Mouse (Mus musculus): ENCODE data around the gene Casp7. TPM values are rescaled to one million over a fixed set of nuclear protein-coding genes. Genes with fewer than 3 reads are reported as not detected.
A peak's percentile ranks its signal among the peaks of the same experiment; 100 is the strongest.
"Not testable (repeated sequence)": the region's sequence is repeated elsewhere in the genome, so short reads cannot be mapped to it uniquely, and the experiment has no call there.

Gene Casp7
- total RNA-seq, 2 experiments from 2014 or later = 3.5 to 3.8 TPM

DNA sequence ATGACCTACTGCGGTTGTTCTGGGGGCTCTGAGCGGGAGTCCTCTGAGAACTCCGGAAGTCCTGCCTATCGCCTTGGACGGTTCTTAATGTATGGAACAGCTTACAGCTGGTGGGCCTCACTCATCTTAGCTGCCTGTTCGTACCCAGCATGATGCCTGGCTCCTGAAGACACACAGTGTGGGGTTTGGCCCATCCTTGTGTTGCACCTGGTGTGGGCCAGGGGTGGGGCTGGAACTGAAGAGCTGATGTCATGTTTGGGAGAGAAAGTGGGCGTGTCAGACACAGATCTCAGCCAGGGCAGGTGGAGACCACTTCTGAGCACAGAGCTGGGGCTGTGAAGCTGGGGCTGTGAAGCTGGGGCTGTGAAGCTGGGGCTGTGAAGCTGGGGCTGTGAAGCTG lies 16.6 kb upstream of the Casp7 start:
- no peak for DNase-seq (ENCODE audit: low spot score in 2 of 2)
- intact Hi-C loops (cut with DNase I) = no loop called here

DNA sequence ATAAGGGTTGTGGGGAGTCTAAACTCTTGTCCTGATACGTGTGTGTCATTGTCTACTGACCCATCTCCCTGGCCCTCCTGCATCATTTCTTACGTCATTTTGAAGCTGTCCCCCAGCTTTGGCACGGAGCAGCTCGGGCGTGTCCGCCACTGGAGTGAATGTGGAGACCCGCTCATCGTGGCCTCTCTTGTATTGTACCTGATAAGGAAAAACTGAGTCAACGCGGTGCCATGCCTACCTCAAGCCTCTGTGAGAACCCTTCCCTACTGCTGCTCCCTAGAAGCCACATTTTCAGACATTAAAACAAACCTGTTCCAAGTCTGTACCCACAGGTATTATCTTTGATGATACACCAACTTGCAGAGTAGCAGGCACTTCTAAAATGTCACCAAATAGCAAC lies 15.5 kb upstream of the Casp7 start:
- no peak for DNase-seq (ENCODE audit: low spot score in 2 of 2)
- intact Hi-C loops (cut with DNase I) = no loop called here

DNA sequence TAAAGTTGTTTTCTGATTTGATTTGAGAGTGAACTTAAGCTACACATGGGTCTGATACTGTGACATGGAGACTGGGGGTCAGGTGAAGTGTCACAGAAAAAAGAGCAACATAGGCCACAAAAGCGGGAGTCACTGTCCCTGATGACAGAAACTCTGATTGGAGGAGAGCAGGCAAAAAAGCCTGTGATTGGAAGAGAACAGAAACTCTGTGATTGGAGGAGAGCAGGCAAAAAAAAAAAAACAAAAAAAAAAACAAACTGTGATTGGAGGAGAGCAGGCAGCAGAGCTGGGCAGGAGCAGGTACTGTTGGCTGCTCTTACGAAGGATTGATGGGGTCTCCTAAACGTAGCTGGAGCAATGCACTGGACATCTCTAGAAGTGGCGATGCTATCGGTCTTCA lies 11.4 kb upstream of the Casp7 start:
- no peak for DNase-seq (ENCODE audit: low spot score in 2 of 2)
- intact Hi-C loops (cut with DNase I) = no loop called here

DNA sequence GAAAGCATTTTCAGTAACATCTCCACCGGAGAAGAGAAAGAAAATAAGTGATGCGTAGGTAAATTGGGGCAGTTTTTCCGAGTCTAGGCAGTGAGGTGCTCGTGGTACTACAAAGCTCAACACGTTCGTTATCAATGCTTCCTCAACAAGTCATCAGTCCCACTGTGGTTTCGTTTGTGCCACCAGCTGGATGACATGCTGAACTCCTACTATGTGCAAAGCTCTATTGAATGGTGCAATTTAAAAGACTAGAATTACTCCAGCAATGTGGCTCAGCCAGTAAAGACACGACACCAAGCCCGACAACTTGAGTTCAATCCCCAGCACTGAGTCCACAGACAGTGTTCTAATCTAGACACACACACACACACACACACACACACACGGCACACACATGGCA lies 10.8 kb upstream of the Casp7 start:
- intact Hi-C loops (cut with DNase I) = no loop called here
- no peak for DNase-seq (ENCODE audit: low spot score in 2 of 2)

DNA sequence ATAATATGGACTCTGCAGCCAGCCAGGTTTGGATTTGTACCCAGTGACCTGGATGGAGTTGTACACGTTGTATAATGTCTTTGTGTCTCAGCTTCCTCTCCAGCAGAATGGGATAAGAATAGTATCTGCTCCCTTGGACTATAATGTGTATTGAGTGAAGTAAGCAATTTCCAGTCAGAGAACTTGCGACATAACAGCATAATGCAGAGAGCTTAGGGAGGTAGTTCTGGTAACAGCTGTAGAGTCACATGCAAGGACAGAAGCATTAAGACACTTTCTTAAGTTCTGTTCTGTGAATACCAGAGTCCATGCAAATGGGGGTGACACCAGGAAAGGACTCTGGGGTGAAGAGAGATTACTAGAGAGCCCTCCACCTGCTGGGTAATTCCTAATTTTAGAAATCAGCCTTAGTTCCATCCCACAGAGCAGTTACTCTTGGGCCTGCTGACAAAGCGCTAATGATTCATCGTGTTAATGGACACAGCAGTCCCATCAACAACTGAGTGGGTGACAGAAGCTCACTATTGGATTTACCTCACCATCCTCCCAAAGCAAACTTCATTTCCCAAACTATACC lies 9.1 kb upstream of the Casp7 start:
- no peak for DNase-seq (ENCODE audit: low spot score in 2 of 2)
- intact Hi-C loops (cut with DNase I) = no loop called here

DNA sequence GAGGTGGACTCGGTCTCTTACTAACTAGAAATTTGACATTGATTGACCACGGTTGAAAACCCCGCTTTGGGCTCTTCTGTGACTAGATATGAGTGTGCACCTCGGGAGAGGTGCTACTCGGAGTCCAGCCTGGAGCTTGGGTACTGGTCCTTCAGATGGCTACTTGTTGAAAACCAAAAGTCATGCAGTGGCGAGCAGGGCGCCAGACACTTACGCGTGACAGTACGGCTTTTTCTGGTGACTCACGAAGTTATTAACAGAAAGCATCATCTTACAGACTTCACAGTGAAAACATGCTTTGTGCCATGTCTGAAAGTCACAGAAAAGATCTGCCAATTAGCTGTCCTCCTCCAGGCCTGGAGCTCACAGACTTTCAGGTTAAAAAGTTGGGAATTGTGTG lies 7.8 kb upstream of the Casp7 start:
- intact Hi-C loops (cut with DNase I) = no loop called here
- no peak for DNase-seq (ENCODE audit: low spot score in 2 of 2)

DNA sequence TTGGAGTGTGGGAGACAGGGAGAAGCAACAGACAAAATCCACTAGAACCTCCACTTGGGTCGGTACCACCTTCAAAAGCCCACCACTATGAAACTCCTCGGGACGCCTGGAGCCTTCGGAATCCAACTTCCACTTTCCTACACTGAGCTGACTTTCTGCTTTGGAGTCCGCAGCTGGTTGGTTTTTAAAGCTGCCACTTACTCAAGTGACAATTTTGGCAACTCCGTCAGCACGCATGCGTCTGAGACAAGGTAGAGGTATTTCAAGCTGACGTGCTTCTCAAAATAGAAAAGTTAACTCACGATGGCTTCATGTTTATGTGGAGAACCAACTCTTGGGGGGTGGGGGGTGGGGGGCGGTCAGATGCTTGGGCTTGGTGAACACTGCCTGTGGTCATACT lies 7.0 kb upstream of the Casp7 start, which contains the start of gene Nrap:
TSS of gene Nrap (minus strand) at position 159 of the 400 bp plus-strand sequence.
- intact Hi-C loops (cut with DNase I) = no loop called here
- DNase-seq (ENCODE audit: low spot score in 2 of 2) = no peak

DNA sequence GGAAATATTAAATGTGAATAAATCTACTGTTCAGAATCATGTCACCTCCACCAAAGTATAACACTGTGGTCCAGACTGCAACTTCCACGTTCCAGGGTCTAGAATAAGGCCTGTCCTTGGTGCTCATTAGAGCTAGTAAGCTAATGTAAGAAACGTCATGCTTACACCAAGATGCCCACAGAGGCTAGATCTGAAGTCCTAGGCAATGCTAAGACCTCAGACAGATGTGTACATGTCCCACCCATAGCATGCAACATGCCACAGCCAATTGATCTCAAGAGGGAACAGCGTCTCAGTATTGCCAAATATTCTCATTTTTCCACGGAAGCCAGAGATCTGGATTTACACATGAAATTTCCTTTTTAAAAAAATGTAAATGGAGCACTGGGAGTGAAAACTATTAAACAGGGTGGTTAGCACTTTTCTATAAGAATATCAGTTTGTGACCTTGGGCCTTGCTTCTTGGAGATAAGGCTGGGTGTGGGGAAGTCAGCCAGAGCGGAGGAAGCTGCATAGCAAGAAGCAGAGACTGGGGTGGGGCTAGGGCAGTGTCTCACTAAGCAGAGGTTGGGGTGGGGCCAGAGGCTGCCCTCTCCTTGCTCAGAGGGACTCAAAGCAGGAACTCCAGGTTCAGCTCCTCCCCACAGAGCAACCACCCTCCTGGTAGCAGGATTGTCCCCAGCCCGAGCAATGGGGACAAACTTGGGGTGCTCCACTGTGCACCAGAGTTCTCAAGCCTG lies 5.5 kb upstream of the Casp7 start:
- no peak for DNase-seq (ENCODE audit: low spot score in 2 of 2)
- intact Hi-C loops (cut with DNase I) = no loop called here

DNA sequence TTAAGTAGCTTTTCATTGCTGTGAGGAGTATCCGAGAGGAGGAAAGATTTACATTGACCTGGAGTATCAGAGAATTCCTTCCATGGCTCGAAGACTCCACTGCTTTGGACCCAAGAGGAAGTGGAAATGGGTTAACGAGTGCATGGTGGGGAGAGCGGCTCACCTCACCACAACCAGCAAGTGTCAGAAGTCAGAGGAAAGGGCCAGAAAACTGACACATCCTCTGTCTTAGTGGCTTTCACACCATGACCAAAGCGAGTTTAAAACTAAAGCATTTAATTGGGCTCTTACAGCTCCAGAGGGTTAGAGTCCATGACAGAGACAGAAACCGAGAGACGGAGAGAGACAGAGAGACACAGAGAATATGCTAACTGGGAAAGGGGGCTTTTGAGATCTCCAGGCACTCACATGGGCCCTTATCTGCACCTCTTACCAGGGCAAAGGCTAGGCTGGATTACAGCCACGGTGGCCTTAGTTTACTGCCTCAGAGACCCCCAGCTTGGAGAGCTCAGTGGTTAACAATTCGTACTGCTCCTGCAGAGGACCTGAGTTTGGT lies 3.5 kb upstream of the Casp7 start:
- intact Hi-C loops (cut with DNase I) = no loop called here
- DNase-seq (ENCODE audit: low spot score in 2 of 2) = no peak

DNA sequence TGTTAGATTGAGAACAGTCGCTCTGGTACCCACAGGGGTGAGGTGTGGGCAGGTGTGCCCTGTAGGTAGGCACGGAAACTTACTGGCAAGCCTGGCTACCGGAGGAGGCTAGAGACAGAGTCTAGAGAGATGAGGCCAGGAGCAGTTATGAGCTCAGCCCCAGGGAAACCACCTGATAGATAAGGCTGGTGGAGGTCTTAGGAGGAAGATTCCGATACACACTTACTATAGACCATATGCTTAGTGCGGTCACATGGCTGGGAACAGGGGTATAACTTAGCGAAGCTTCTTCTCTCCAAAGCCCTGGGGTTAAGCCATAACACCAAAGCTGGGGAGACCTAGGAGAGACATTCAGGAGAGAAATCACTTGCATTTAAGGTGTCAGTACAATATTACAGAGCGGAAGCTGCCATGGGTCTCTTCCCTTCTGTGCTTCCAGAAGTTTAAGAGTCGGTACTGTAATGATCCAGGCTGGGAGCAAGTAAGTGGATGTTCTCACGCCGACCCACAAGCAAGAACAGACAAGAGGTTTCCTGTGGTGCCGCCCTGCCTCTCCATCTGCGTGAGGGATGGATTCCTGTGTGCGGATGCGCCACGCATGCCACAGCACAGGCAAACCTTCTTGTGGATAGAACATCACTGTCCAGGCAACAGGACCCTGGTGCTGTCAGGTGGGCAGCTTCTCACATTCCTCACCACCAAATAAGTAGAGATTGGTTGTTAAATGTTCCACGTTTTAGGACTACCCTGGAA lies 1.6 kb upstream of the Casp7 start:
- intact Hi-C loops (cut with DNase I) = no loop called here
- no peak for DNase-seq (ENCODE audit: low spot score in 2 of 2)

DNA sequence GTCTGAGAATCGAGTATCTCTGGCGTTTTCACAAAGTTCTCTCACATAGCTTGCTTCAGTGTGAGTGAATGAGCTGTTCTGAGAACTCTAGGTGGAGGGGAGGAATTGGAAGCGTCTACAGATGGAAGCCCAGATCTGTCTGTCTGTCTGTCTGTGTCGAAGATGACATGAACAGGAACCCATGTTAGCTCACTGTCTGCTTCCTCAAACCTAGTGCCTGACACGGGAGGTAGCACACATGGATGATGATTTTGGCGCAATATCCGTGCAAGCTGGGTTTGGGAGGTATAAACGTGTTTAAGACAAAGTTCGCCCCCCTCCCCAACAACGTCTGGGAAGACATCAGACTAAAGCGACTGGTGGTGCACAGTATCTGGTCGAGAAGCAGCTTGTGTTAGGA lies 702 bp upstream of the Casp7 start:
- intact Hi-C loops (cut with DNase I) = no loop called here
- DNase-seq (ENCODE audit: low spot score in 2 of 2) = no peak

DNA sequence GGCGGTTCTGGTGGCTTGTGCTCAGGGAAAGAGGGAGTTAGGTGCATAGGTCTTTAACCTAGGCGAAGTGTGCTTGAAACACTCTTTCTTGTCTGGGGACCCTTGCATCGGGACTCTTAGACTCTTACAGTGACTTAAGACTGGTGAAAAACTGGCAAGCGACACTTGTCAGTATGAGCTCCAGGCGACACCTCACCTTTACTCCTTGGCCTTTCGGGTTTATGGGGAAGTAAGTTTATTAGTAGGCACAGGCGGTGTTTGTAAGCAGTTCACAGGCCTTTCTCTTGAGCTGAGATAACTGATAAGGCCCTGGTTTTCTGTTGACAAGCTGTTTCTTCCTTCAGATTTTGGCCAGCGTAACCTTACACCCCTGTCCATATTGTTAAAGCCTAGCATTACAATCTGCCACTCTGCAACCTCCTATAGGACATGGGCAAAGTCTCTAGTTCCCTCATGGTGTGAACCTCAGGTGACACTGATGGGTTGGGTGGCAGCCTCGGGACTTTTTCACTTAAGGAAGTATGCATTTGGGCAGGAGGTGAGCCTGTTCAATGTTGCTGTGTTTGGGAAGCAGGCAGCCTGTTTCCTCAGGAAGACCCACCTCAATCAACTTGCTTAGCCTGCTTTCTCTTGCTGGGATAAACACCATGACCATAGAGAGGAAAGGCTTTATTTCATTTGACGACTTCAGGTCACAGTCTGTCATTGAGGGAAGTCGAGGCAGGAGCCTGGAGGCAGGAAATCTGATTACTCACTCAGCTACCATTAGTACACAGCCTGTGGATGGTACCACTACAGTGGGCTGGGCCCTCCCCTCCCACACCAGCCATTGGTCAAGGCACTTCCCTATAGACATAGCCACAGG lies 966 bp downstream of the Casp7 start:
- DNase-seq (ENCODE audit: low spot score in 2 of 2) = no peak
- intact Hi-C loops (cut with DNase I) = no loop called here

DNA sequence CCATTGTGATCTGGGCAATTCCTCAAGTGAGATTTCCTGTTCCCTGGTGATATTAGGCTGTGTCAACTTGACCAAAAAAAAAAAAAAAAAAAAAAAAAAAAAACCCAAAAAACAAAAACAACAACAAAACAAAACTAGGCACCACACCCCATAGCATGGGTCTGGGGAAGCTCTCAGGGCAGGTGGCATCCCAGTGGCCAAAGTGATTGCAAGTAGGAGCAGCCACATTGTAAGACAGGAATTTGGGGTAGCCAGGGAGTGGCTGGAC lies 1.5 kb downstream of the Casp7 start:
- DNase-seq (ENCODE audit: low spot score in 2 of 2) = no peak
- intact Hi-C loops (cut with DNase I) = no loop called here

DNA sequence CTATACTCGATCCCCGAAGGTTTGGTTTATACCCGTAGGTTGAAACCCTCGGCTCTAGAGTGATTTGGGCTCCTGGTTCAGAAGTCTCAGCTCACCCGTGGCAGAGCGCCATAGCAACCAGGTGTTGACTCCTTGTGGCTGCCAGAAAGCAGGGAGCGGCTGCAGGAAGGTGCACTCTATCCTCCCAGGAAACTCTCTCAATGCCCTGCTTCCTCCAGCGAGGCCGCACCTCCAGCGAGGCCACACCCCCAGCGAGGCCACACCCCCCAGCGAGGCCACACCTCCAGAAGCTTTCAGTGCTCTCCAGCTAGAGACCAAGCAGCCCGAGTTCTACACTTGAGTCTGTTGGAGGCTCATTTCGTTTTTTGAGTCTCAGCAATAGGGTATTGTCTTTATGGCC lies 3.3 kb downstream of the Casp7 start:
- DNase-seq (ENCODE audit: low spot score in 2 of 2) = no peak
- intact Hi-C loops (cut with DNase I) = no loop called here

DNA sequence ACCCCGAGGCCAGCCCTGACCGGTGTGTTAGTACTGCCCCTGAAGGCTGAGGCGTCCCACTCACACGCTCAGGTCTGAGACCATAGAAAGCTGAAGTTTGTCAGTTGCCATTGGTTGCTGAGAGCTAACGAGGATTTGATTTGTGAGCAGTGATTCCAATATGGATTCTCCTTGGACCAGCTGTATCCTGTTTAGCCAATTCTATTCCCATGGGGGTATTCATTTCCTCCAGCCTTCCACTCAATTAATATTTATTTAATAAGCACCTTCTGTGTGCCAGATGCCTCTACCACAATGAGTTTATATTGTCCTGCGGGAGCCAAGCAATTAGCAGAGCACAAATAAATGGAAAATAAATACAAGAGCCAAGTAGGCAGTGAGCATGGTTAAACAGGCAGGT lies 4.9 kb downstream of the Casp7 start:
- intact Hi-C loops (cut with DNase I) = no loop called here

DNA sequence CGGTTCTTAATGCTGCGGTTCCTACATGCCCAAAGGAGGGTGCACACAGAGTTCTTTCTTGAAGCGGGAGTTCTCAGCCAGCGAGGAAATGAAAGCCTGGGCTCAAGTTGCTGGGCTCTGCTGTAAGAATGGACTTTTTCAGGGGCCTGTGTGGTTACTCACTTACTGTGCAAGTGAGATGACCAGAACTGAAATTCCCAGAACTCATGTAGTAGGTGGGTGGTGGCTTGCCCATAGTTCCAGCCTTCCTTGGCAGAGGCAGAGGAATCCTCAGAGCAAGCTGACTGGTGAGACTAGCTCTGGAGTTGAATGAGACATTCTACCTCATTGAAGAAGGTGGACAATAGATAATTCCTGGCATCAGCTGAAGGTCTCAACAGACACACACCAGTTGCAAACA lies 8.9 kb downstream of the Casp7 start:
- peak in 1 of 2 experiments; percentile 35 for DNase-seq (ENCODE audit: low spot score in 2 of 2)

More for the DNA sequence above, 4.9 kb downstream of the Casp7 start:
- DNase-seq (ENCODE audit: low spot score in 2 of 2) = no peak

DNA sequence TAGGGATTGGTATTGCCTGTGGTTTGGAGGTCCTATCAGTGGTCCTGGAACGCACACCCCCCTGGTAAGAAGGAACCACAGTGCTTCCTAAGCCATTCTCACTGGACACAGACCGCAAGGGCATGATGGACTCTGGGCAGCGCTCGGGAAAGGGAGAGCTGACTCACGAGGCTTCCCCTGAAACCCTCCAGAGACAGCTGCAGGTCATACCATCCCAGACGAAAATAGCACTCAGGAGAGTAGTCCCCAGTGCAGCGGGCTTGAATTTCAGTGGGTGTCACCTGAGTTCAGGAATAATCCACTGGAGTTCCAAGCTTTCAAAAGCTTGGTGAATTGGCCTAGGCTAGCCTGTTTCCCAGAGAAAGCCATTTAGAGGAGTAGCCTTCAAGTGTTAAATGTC lies 9.7 kb downstream of the Casp7 start:
- DNase-seq (ENCODE audit: low spot score in 2 of 2) = no peak
- intact Hi-C loops (cut with DNase I) = no loop called here

More for the DNA sequence above, 8.9 kb downstream of the Casp7 start:
- intact Hi-C loops (cut with DNase I) = no loop called here

DNA sequence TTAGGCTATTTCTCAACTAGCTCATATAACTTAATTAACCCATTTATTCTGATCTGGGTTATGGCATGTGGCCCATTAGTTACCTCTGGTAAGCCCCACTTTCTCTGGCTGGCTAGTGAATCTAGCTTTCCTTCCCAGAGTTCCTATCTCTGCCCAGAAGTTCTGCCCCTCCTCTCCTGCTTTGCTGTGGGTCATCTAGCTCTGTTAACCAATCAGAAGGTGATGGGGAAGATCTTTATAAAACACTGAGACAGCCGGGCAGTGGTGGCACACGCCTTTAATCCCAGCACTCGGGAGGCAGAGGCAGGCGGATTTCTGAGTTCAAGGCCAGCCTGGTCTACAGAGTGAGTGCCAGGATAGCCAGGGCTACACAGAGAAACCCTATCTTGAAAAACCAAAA lies 13.0 kb downstream of the Casp7 start:
- intact Hi-C loops (cut with DNase I); DNase-seq (ENCODE audit: low spot score in 2 of 2): not testable (repeated sequence)

DNA sequence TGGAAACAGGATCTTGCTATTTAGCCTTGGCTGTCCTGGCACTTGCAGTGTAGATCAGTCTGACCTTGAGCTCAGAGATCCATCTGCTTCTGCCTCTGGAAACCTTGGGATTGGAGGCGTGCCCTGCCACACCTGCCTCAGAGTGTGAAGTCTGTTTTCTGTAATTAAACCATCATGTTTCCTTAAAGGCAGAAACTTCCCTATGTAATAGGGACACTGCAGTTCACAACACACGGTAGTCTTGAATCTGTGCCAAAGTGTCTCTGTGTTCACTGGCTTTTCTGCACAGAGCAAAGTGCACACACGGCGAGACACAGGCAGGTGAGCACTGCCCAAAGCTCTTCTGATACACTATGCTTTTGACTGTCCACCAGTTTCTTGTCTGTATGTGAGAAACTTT lies 21.5 kb downstream of the Casp7 start:
- DNase-seq (ENCODE audit: low spot score in 2 of 2) = no peak
- intact Hi-C loops (cut with DNase I) = no loop called here

DNA sequence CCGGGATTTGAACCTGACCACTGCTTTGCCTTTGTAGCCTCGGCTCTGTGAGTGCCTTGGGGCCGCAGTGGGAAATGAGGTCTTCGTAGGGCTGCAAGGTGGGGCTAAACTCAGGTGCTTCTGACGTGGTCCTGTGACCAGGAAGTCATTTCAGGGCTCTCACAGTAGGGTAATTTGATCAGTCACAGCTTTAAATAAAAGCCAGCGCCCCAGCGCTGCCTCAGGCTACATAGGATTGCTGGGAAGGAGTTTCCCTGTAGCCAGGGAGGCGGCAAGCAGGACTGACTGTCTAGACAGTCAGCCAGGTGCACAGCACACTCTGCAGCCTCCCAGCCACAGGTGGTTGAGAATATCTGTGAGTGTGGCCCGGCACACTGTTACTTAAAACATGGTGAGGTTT lies 22.5 kb downstream of the Casp7 start:
- no peak for DNase-seq (ENCODE audit: low spot score in 2 of 2)
- intact Hi-C loops (cut with DNase I) = no loop called here
